Mouse (Mus musculus) testis, postnatal 10 days (tissue): Measurements from ENCODE around the gene Vmn1r101.
"Not testable (repeated sequence)": the region's sequence is repeated elsewhere in the genome, so short reads cannot be mapped to it uniquely, and the experiment has no call there.

Experiments
- DNase-seq: peaks from one replicate; pipeline ENCODE4 v3.0.0; 2021; ENCODE audit warnings: low spot score

Vmn1r101 gene

DNA sequence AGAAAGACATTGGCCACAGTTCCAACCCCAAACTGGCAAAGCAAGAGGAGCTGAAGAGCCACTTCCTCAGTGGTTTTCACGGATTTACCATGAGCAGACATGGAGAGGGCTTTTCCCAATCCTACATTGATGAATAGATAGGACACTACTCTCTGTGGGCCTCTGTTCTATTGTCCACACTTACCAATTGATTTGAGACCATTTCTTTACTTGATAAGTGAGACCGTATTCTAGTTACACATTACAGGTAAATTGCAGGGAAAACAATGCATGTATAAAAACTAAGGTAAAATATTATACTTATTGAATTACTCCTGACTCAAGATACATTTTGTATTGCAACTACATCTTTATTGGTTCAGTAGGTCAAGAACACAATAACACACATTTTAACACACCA lies at the start of gene Vmn1r101:
Gene Vmn1r101 (minus strand): TSS at position 101 of the 400 bp plus-strand sequence.
- DNase-seq: not testable (repeated sequence)

DNA sequence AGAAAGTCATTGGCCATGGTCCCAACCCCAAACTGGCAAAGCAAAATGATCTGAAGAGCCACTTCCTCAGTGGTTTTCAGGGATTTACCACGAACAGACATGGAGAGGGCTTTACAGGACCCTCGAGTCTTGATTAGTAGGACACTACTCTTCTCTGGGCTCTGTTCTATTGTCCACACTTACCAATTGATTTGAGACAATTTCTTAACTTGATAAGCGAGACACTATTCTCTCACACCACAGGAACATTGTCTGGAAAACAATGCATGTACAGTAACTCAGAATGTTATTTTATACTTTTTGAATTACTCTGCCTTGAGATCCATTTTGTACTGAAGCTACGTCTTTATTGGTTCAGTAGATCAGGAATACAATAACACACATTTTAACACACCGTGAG lies 32.4 kb upstream of the Vmn1r101 start, which contains the start of gene Gm10670:
Gene Gm10670 (minus strand): TSS at position 101 of the 400 bp plus-strand sequence.
- DNase-seq: not testable (repeated sequence)

DNA sequence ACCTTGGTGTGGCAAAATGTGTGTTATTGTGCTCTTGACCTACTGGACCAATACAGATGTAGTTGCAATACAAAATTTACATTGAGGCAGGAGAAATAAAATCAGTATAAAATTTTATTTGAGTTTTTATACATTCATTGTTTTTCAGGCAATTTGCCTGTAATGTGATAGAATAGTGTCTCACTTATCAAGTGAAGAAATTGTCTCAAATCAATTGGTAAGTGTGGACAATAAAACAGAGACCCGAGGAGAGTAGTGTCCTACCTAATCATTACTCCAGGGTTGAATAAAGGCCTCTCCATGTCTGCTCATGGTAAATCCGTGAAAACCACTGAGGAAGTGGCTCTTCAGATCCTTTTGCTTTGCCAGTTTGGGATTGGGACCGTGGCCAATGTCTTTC lies 24.8 kb downstream of the Vmn1r101 start, which contains the start of gene Vmn1r100:
Gene Vmn1r100 (plus strand): TSS at position 301 of the 400 bp plus-strand sequence.
- not testable (repeated sequence) for DNase-seq
